Mouse (Mus musculus): ENCODE measurements at regions not wholly inside any gene's neighbourhood (a gene's known extent, or its start where the extent isn't known, plus 50 kb on each side); places are given as distances from the start of the nearest gene placed in this dataset.

- H3K4me2 ChIP-seq: peak overlapping the region; percentile 59
Measured at GRCm38 (mm10) chr13:101553131-101553549, 214.9 kb downstream of the Pik3r1 start.

GRCm38 (mm10) chr13:101552451-101552850 lies 215.6 kb downstream of the Pik3r1 start:
- Histone ChIP-seq H3K9me3 (replicated peaks) (no peaks in the 10 kb centered on the region), H3K4me2 (peak overlapping the region; percentile 59), H3K27ac (peak overlapping the region; percentile 98), H3K4me3 (peak overlapping the region; percentile 32), H3K4me1 (peaks cover 71% of the 10 kb centered on the region), H3K36me3 (no peaks in the 10 kb centered on the region), H3K27me3 (replicated peaks) (0 out of 2 replicates have a peak, but pooled peaks cover 4% of the 10 kb centered on the region), H3K9ac (peak overlapping the region; percentile 55)
- ATAC-seq: peak; percentile 87
- WGBS (ENCODE audit: insufficient replicate concordance): 55% methylated on average over 2 of the region's 2 CpGs

More at GRCm38 (mm10) chr13:101553131-101553549, 214.9 kb downstream of the Pik3r1 start:
- 0 out of 2 replicates have a peak, but pooled peaks cover 4% of the 10 kb centered on the region for H3K27me3 ChIP-seq (replicated peaks)
- H3K36me3 ChIP-seq: no peaks in the 10 kb centered on the region
- H3K27ac ChIP-seq: peak overlapping the region; percentile 98
- H3K9me3 ChIP-seq (replicated peaks): no peaks in the 10 kb centered on the region
- peaks cover 64% of the 10 kb centered on the region for H3K4me1 ChIP-seq
- peak overlapping the region; percentile 55 for H3K9ac ChIP-seq
- 41% methylated on average over 8 of the region's 8 CpGs for WGBS (ENCODE audit: insufficient replicate concordance)
- peak overlapping the region; percentile 32 for H3K4me3 ChIP-seq
- peak; percentile 66 for ATAC-seq

- Histone ChIP-seq H3K4me2 (peak overlapping the region; percentile 59), H3K36me3 (no peaks in the 10 kb centered on the region), H3K27me3 (replicated peaks) (0 out of 2 replicates have a peak, but pooled peaks cover 4% of the 10 kb centered on the region), H3K4me1 (peaks cover 85% of the 10 kb centered on the region), H3K4me3 (no peak overlapping the region), H3K9ac (peak overlapping the region; percentile 46), H3K9me3 (replicated peaks) (no peaks in the 10 kb centered on the region), H3K27ac (peak overlapping the region; percentile 98)
- WGBS (ENCODE audit: insufficient replicate concordance): 30% methylated on average over 6 of the region's 6 CpGs
- ATAC-seq: peak; percentile 88
Measured at GRCm38 (mm10) chr13:101551068-101551467, 216.9 kb downstream of the Pik3r1 start.

- 0 out of 2 replicates have a peak, but pooled peaks cover 4% of the 10 kb centered on the region for H3K27me3 ChIP-seq (replicated peaks)
- H3K36me3 ChIP-seq: no peaks in the 10 kb centered on the region
- no peak for ATAC-seq
- peaks cover 90% of the 10 kb centered on the region for H3K4me1 ChIP-seq
- peak overlapping the region; percentile 46 for H3K9ac ChIP-seq
- H3K27ac ChIP-seq: peak overlapping the region; percentile 98
- peak overlapping the region; percentile 59 for H3K4me2 ChIP-seq
- H3K4me3 ChIP-seq: no peak overlapping the region
- 84% methylated on average over 5 of the region's 5 CpGs for WGBS (ENCODE audit: insufficient replicate concordance)
- H3K9me3 ChIP-seq (replicated peaks): no peaks in the 10 kb centered on the region
Measured at GRCm38 (mm10) chr13:101550526-101550925, 217.5 kb downstream of the Pik3r1 start.

- Histone ChIP-seq H3K4me2 (peak overlapping the region; percentile 56), H3K27me3 (replicated peaks) (0 out of 2 replicates have a peak, but pooled peaks cover 4% of the 10 kb centered on the region), H3K9ac (peak overlapping the region; percentile 51), H3K4me1 (peaks cover 96% of the 10 kb centered on the region), H3K36me3 (no peaks in the 10 kb centered on the region), H3K27ac (peak overlapping the region; percentile 98), H3K9me3 (replicated peaks) (no peaks in the 10 kb centered on the region), H3K4me3 (peak overlapping the region; percentile 14; the same call in 1 of the 2 replicates)
- ATAC-seq: peak; percentile 22
- WGBS (ENCODE audit: insufficient replicate concordance): 4% methylated on average over 6 of the region's 6 CpGs
Measured at GRCm38 (mm10) chr13:101547887-101548286, 220.1 kb downstream of the Pik3r1 start.

DNA sequence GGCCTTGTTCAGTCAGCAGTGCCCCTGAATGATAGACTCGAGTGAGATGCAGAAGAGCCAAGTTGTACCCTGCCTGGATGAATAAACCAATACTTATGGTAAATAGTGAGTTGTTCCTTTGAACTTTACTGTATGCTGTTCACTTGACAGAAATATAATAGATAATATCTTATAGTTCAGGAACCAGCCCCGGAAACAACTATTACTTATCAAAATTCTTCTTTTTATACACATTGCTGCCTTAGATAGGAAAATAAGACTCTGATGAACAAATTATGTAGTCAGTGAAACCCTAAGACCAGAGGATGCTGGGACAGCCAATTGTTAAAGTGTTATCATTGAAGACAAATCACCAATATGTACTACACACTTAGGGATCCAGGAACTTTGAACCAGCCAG lies 220.7 kb downstream of the Pik3r1 start:
- WGBS (ENCODE audit: insufficient replicate concordance): 42% methylated on average over 2 of the region's 2 CpGs
- no peaks in the 10 kb centered on the region for H3K9me3 ChIP-seq (replicated peaks)
- H3K36me3 ChIP-seq: no peaks in the 10 kb centered on the region
- H3K27me3 ChIP-seq (replicated peaks): 0 out of 2 replicates have a peak, but pooled peaks cover 4% of the 10 kb centered on the region
- peak overlapping the region; percentile 14; the same call in 1 of the 2 replicates for H3K4me3 ChIP-seq
- H3K9ac ChIP-seq: peak overlapping the region; percentile 51
- ATAC-seq: no peak
- H3K4me1 ChIP-seq: peaks cover 91% of the 10 kb centered on the region
- peak overlapping the region; percentile 98 for H3K27ac ChIP-seq
- H3K4me2 ChIP-seq: peak overlapping the region; percentile 66

- Histone ChIP-seq H3K9me3 (replicated peaks) (no peaks in the 10 kb centered on the region), H3K4me1 (peaks cover 90% of the 10 kb centered on the region), H3K4me2 (peak overlapping the region; percentile 66), H3K27me3 (replicated peaks) (peaks cover 14% of the 10 kb centered on the region; the same call in 1 of the 2 replicates), H3K36me3 (no peaks in the 10 kb centered on the region), H3K4me3 (peak overlapping the region; percentile 23; the same call in 1 of the 2 replicates), H3K27ac (peak overlapping the region; percentile 98), H3K9ac (peak overlapping the region; percentile 69)
- peak; percentile 98 for ATAC-seq
- 7% methylated on average over 6 of the region's 6 CpGs for WGBS (ENCODE audit: insufficient replicate concordance)
Measured at GRCm38 (mm10) chr13:101545344-101546181, 222.5 kb downstream of the Pik3r1 start.

GRCm38 (mm10) chr13:101540391-101541191 lies 227.4 kb downstream of the Pik3r1 start:
- Histone ChIP-seq H3K4me2 (peak overlapping the region; percentile 53), H3K9ac (peak overlapping the region; percentile 54), H3K27ac (peak overlapping the region; percentile 53), H3K4me1 (peaks cover 71% of the 10 kb centered on the region), H3K4me3 (peak overlapping the region; percentile 22; the same call in 1 of the 2 replicates), H3K27me3 (replicated peaks) (peaks cover 10% of the 10 kb centered on the region; the same call in 1 of the 2 replicates), H3K36me3 (no peaks in the 10 kb centered on the region), H3K9me3 (replicated peaks) (no peaks in the 10 kb centered on the region)
- ATAC-seq: peak; percentile 69
- 12% methylated on average over 14 of the region's 14 CpGs for WGBS (ENCODE audit: insufficient replicate concordance)

DNA sequence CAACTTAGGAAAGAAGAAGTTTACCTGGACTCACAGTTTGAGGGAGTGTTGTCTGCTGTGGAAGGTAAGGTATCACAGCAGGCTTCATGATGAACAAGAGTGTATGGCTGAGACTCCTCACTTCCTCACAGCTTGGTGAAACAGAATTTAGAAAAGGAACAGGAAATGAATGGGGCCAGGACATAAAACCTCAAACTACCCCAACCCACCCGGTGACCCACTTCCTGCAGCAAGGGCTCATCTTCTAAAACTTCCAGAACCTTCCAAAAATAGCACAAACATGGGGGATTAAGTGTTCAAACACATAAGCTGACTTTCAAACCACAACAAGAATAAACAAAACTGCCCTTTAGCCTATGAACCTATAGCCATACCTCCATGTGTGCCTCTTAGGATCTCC lies 229.9 kb downstream of the Pik3r1 start:
- H3K27ac ChIP-seq: no peak overlapping the region
- no peak overlapping the region for H3K9ac ChIP-seq
- H3K9me3 ChIP-seq (replicated peaks): no peaks in the 10 kb centered on the region
- peaks cover 57% of the 10 kb centered on the region for H3K4me1 ChIP-seq
- no peak overlapping the region for H3K4me3 ChIP-seq
- WGBS (ENCODE audit: insufficient replicate concordance): 5% methylated on average over 1 of the region's 1 CpGs
- H3K27me3 ChIP-seq (replicated peaks): peaks cover 20% of the 10 kb centered on the region
- no peak for ATAC-seq
- no peaks in the 10 kb centered on the region for H3K36me3 ChIP-seq
- no peak overlapping the region for H3K4me2 ChIP-seq

DNA sequence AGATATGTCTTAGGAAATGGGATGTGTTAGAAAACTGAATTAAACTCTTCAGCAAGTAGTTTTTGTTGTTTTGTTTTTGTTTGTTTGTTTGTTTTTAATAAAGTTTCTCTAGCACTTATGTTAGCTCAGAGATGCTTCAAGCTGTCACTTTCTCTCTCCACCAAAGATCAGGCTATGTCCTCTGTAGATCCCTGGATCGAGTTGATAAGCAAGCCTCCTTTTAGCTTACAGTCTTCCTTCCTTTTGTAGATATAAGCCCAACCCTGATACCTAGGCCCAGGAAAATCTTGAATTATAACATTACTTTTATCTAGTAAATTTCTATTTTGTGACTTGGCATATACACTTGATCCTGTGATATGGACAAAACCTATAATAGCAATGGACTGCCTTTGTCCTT lies 232.0 kb downstream of the Pik3r1 start:
- Histone ChIP-seq H3K27ac (peak overlapping the region; percentile 37; the same call in 1 of the 2 replicates), H3K4me3 (no peak overlapping the region), H3K9me3 (replicated peaks) (no peaks in the 10 kb centered on the region), H3K4me2 (no peak overlapping the region), H3K4me1 (peaks cover 43% of the 10 kb centered on the region), H3K27me3 (replicated peaks) (peaks cover 17% of the 10 kb centered on the region), H3K36me3 (no peaks in the 10 kb centered on the region), H3K9ac (no peak overlapping the region)
- WGBS (ENCODE audit: insufficient replicate concordance): 48% methylated on average over 1 of the region's 1 CpGs
- ATAC-seq: peak; percentile 71; the same call in 1 of the 2 replicates

GRCm38 (mm10) chr13:101535331-101535866 lies 232.6 kb downstream of the Pik3r1 start:
- H3K4me3 ChIP-seq: no peak overlapping the region
- no peak overlapping the region for H3K9ac ChIP-seq
- H3K27me3 ChIP-seq (replicated peaks): peaks cover 14% of the 10 kb centered on the region; the same call in 1 of the 2 replicates
- no peak for ATAC-seq
- whole genome bisulfite sequencing (ENCODE audit: insufficient replicate concordance): 86% methylated on average over 3 of the region's 3 CpGs
- no peaks in the 10 kb centered on the region for H3K36me3 ChIP-seq
- no peaks in the 10 kb centered on the region for H3K9me3 ChIP-seq (replicated peaks)
- no peak overlapping the region for H3K27ac ChIP-seq
- H3K4me2 ChIP-seq: no peak overlapping the region
- H3K4me1 ChIP-seq: peaks cover 37% of the 10 kb centered on the region
